Mouse (Mus musculus): Measurements from ENCODE around the gene Dusp8.
"Not testable (repeated sequence)": the region's sequence is repeated elsewhere in the genome, so short reads cannot be mapped to it uniquely, and the experiment has no call there.

Dusp8 gene

DNA sequence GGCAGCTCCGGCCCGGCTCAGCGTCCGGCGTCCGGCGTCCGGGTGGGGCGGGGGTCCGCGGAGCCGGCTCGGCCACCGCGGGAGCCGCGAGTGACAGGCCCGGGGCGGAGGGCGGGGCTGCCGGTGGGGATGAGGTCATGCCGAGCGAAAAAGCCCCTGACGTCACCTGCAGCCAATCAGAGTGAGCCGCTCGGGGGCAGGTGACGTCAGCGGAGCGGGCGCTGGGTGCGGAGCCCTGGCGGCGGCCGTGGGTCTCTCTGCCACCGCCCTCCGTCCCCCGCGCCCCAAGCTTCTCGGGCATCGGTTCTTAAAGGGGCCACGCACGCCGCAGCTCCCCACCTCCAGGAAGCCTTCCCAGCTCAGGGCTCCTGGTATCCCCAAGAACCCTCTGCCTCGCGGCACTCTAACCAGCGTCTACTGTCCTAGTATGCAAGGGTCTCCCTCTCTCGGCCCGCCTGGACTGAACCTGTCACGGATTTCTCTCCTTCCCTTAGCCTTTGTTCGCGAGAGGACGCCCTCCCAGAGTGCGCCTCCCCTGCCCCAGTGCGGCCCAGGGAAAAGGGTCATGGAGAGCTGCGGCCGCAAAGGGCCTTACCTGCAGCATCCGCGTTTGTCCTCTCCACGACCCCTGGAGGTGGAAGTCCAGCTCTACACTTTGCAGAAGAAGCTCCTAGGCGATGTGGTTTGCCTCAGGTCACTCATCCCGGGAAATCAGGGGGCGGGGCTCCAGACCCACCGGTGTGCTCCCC, at the start of gene Dusp8:
Gene Dusp8, minus strand, starts transcription at position 661 of the 749 bp plus-strand sequence.
- peak; percentile 79 for DNase-seq (ENCODE audit: low read depth, low spot score)

DNA sequence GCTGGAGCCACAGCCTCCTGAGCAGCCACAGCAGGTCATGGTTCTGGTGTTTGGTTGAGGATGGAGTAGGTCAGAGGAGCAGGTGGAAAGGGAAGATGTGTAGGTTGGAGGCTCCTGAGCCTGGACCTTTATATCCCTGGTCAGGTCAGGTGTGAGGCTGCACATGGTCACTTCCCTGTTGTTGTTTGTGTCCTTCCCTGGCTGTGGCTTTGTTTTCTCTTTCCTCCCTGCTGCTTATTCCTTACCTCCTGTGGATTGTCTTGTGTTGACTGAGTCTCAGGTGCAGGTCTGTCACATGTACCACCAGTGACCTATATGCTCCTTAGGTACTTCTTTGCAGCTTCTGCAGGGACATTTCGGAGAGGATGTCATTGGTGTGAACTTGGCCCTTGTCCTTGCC, 48.9 kb upstream of the Dusp8 start, which contains the start of gene Gm45337:
Gene Gm45337, minus strand, starts transcription at position 101 of the 400 bp plus-strand sequence.
- no peak for DNase-seq (ENCODE audit: low read depth, low spot score)

DNA sequence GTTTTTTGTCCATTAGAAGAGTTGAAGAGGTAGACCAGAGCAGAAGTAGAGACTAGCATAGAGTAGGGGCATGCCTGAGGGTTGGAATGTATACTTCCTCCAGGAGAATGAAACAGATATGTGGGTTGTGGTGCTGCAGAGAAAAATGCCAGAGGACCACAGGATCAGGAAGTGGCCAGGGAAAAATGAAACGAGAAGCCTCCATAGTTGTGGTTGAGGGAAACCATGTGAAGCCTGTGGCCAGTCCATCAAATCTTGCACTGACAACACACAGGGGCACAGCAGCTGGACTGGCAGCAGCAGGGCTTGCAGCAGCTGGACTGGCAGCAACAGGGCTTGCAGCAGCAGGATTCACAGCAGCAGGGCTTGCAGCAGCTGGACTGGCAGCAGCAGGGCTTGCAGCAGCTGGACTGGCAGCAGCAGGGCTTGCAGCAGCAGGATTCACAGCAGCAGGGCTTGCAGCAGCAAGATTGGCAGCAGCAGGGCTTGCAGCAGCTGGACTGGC, 47.9 kb upstream of the Dusp8 start:
- DNase-seq (ENCODE audit: low read depth, low spot score) = not testable (repeated sequence)

DNA sequence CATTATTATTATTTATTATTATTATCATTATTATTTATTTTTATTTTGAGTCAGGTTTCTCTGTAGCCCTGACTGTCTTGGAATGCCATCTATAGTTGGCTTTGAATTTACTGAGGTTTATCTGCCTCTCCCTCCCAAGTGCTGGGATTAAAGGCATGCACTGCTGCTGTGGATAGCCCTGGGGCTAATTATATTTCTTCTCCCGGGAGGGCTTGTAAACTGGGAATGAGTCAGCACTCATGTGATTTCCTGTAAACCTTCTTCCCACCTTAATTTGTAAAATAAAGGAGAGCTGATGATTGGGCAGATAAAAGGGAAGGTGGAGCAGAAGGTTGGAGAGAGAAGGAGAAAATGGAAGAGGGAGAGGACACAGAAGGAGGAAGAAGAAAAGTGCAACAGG, 45.1 kb upstream of the Dusp8 start:
- peak; percentile 45 for DNase-seq (ENCODE audit: low read depth, low spot score)

DNA sequence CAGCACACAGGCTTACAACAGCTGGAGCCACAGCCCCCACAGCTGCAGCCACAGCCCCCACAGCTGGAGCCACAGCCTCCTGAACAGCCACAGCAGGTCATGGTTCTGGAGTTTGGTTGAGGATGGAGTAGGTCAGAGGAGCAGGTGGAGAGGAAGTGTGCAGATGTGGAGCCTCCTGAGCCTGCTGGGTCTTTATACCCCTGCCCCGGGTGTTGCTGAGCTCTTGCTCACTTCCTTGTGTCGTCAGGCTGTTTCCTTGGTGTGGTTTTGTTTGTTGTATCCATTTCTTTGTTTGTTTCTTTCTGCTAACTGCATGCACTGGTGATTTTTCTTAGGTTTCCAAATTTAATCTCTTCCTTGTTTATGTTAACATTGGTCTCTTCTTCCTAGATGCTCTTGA, 40.3 kb upstream of the Dusp8 start, which contains the start of gene Gm39115:
Gene Gm39115, minus strand, starts transcription at position 101 of the 400 bp plus-strand sequence.
- DNase-seq (ENCODE audit: low read depth, low spot score) = not testable (repeated sequence)

DNA sequence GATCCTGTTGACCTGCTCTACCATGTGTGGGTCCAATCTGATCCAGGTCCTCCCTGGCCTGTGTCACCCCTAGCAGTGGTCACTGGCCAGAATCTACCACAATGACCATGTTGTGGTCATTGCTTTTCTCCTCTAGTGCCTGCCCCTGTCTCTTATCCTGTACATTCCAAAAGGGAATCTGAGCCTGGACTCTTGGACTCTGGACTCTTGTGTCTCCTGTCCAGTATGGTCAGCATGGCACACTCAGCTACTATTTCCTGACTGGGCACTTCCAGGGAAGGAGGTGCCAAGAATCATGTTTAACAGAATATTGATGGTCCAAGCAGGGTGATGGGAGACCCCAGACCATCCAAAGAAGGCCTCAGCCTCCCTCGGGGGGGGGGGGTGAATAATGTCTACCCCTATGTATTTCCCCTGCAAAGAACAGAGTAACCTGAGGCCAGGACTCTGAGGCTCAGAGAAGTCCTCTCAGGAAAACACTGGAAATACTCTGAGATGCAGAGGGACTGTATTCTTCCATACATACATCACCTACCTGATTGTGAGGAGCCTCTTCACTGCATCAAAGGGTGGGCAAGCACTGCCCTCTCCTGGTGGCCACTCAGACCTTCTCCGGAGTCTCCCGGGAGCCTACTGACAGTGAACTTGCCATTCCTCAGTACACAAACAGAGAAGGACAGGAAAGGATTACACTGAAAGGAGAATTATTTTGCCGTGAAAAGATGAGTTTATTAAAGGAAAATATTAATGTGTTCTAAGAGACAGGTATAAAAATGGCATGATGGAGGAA, 38.8 kb upstream of the Dusp8 start:
- DNase-seq (ENCODE audit: low read depth, low spot score) = no peak

DNA sequence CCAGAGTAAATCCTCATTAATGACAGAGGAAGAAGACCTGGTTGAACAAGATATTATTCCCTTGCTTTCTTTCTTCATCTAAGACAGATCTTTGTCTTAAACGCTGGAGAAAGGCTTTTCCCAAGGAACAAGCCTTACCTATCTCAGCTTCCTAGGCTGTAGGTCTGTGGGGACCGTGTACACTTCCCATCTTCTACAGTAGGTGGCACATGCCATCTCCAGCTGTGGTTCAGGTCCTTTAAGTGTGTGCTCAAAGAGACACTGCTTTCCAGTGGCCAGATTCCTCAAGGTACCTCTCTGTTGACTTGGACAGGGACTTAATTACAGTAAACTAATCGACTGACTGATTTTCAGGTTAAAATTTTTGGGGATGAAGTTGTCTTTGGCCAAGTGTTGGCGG, 33.2 kb upstream of the Dusp8 start:
- peak; percentile 16 for DNase-seq (ENCODE audit: low read depth, low spot score)

DNA sequence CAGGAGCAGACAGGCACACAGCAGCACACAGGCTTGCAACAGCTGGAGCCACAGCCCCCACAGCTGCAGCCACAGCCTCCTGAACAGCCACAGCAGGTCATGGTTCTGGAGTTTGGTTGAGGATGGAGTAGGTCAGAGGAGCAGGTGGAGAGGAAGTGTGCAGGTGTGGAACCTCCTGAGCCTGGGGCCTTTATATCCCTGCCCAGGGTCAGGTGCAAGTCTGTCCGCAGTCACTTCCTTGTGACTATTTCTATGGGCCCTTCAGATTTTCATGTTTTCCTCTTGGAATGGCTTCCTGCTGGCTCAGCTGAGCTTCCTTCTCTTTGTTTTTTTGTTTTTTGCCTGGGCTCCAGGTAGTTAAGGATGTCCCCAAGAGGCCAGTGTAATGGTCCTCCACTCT, 25.0 kb upstream of the Dusp8 start, which contains the start of gene Gm45618:
Gene Gm45618, minus strand, starts transcription at position 101 of the 400 bp plus-strand sequence.
- not testable (repeated sequence) for DNase-seq (ENCODE audit: low read depth, low spot score)

DNA sequence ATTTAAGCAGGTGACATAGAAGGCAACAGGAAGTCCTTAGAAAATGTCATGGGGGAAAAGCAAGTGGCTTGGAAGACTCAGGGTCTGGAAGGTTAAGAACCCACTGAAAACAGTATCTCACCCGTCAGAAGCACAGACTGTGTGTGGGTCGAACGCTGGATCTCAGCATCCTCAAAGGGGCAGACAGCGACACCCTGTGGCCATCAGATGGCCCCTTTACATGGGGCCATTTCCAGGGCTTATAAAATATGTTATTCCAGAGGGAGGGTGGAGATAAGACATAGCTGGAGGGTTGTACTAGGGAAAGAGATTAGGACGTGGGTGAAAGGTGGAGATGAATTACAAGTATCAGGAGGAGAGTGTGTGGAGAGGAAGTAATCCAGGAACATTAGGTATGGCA, 24.0 kb upstream of the Dusp8 start:
- DNase-seq (ENCODE audit: low read depth, low spot score) = peak; percentile 40

DNA sequence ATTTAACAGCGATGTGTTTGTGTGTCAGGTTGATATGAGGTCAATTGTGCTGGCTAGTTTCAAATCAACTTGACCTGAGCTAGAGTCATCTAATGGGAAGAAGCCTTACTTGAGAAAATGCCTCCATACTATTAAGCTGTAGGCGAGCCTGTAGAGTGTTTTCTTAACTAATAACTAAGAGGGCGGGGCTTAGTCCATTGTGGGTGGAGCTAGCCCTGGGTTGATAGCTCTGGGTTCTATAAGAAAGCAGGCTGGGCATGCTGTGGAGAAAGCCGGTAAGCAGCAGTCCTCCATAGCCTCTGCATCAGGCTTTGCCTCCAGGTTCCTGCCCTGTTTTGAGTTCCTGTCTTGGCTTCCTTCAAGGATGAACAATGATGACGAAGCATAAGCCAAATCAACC, 9.1 kb upstream of the Dusp8 start:
- no peak for DNase-seq (ENCODE audit: low read depth, low spot score)

DNA sequence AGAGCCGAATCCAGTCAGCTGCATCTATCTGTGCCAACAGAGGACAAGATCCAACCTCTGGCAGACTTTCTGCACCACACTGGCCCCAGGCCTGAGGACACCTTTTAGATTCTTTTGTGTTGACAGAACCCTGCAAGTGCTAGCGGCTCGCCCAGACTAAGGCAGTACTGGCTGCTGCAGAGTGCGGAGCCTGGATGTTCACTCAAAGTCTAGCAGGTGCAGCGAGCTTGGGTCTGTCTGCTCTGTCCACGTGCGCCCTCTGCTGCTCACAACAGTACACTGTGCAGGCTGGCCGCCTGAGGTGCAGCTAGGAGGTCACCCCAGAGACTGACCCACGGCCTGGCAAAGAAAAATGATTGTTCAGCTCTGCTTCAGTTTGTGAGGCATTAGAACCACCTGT, 2.1 kb upstream of the Dusp8 start:
- peak; percentile 81 for DNase-seq (ENCODE audit: low read depth, low spot score)

DNA sequence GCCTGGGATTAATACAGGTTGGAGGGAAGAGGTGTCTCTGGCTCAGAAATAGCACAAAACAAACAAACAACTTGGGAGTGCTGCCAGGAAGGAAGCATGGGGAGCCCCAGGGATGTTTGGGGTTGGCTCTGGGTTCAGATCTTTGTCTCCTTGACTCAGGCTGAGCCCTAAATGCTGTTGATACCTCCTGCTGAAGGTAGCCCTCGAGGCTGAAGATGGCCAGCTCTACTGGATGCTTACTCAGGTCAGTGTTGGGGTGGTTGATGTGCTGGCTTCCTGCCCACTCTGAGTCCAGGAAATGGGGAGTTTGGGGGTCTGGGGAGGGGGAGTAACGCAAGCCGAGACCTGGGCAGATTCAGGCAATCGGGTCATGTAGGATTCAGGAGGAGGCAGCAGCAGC, 1.1 kb upstream of the Dusp8 start:
- DNase-seq (ENCODE audit: low read depth, low spot score) = no peak

DNA sequence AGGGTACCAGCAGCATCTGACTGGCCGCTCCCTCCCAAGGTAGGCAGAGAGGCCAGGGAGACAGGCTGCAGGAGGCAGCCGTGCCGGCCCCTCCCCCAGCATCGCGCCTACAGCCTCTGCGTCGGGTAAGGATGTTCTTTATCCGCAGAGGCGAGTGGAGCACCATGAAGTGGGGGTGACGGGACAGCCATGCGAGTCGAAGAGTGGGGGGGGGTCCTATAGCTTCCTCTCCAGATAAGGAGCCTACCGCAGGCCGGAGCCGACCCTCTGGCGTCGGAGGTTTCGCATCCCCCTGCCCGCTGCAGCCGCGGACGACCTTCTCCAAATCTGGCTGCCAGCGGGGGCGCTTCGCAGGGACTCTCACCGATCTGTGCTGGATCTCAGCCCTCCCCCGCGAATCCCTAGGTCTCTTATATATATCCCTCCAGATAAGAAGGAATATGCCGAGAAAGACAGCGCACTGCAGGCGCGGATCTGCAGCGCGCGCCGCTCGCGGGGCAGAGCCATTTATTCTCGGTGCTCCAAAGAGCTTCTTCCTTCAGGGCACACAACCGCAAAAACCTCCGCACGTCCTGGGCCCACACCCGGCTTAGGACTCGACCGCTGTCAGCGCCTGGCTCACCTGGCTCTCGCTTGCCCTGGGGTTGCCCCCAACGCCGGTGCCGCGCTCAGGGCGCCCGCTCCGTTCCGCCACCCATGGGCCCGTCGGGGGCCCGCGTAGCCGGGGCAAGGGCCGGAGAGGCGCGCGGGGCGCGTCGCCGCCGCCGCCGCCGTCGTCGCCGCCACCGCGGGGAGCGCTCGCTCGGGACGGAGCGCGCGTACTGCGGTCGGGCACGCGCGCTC, 1.1 kb downstream of the Dusp8 start:
- peak; percentile 14 for DNase-seq (ENCODE audit: low read depth, low spot score)

DNA sequence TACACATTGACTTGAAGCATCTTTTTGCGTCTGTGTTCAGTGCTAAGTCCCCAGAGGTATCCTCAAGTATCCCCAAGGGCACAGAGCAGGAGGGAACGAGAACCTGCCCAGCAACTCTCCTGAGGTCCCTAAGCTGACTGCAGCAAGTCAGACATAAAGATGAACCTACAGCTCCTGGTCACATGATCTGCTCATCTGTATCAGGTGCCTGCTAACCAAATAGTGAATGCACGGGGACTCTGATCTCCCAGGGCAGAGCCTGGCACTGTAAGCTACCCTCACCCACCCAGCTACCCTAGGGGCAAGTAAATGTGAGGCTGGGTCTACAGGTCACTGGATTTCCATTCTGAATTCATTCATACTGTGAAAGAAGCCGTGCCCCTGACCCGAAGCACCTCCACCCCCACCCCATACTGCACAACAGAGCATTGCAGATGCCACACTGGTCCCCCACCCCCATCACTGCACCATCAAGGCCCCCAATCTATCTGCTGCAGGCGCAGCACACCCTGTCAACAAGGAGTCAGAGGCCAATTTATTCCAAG, 1.9 kb downstream of the Dusp8 start:
- no peak for DNase-seq (ENCODE audit: low read depth, low spot score)

DNA sequence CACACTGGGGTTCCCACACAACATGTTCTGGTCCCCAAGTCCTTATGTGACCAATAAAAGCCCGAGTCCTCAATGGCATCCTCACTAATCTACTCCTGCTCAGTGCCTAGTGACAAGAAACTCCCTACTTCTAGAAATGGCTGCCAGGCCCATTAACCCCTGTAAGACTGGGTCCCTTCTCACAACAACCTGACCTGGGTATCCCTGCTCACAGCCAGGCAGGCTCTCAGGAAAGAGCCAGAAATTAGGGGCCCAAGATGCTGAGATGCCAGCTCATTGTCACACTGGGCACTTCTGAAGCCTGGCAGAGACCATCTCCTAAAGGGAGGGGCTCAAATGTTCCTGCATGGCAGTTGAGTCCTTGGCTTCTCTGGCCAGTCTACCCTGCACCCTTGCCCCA, 2.7 kb downstream of the Dusp8 start:
- no peak for DNase-seq (ENCODE audit: low read depth, low spot score)

DNA sequence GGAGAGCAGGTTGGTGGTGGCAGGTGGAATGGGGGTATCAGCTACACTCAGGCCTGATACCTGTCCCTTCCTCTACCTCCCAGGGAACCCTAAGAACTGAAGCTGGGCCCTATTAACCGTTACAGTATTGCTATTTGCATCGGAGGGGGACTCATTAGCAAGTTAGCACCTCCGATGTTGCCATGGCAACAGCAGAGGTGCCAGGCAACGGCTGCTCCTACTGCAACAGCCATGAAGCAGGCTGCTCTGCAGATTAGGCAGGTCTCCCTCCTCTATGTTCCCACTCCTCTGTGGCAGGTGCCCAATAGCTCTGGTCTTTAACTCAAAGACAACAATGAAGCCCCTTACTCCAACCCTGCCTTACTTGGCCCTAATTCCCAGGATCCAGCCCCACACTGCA, 3.8 kb downstream of the Dusp8 start:
- DNase-seq (ENCODE audit: low read depth, low spot score) = peak; percentile 33

DNA sequence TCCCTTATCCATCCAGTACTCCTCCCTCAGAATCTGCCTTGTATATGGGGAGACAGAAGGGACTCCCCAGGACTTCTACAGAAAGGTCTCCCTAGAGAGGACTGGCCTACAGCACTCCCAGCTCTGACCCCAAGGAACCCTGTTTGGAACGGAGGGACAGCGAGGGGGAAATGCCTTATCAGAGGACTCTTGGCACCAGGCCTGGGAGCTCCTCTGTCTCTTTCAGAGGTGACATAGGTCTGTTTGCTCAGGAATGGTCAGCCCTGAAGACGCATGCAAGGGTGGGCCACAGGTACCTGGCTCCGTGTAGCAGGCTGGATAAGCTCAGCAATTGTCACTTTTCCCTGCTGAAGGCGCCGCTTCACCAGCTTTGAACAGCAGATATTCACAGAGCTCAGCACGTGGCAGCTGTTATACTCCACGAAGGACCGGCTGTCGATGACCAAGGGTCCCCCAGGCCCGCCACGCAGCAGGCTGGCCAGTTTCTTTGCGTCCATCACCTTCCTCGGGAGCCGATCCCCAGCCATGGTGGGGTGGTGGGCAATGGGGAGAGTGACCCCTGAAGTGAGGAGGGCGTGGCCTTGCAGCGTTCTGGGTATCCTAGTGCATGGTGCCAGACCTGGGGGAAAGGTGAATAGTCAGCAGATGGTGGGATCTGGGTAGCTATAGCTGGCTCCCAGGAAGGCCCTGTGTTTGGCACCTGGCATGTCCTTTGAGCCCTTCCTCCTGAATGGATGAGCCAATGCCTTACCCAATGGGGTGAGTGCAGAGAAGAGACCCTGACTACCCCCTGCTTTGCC, 5.8 kb downstream of the Dusp8 start:
- no peak for DNase-seq (ENCODE audit: low read depth, low spot score)

DNA sequence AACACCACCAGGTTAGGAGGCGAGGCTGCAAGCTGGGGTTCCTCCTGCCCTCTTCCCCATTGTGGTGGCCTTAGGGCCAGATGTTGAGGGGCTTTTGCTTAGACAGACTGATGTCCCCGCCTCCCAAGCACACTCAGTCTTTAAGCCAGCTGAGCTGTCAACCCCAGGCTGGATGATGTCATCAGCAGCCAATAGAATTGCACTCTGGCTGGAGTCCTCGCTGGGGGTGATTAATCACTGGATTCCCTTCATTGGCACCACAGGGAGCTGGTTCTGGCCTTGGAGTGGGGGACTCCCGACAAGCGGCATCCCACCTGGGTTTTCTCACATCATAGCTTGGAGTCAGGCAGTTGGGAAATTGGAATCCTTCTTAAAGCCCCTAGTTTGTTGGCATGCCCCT, 6.8 kb downstream of the Dusp8 start:
- DNase-seq (ENCODE audit: low read depth, low spot score) = no peak

DNA sequence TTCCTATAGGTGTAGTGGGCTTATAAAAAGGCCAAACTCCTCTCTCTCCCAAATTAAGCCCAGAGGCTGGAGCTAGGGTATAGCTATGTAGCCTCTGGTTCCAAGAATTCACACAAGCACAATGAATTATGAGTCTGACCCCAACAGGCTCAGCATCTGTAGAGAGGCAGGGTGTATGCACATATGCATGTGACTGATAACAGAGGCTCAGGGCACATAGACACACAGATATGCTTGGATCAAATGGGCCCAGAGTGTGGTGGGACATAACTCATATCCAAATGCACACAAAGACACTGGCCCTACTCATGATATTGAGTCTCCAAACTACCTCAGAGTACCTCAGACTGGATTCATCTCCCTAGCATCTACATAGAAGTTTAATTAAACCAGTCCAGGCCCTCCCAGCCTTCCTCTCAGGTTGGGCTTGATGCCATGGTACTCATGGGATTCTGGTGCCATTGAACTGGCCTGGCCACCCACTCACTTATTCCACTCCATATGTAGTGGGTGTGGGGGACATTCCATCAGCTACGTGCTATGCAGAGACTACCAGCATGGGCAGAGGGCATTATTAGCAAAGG, 8.5 kb downstream of the Dusp8 start:
- no peak for DNase-seq (ENCODE audit: low read depth, low spot score)
